Mouse (Mus musculus): Measurements from ENCODE around the gene Fbxl8.

GRCm38 (mm10) chr8:105268342-105269074 lies 4.1 kb downstream of the Fbxl8 start:
- TF ChIP-seq CTCF (IDR thresholded peaks at IDR 0.05; ENCODE audit: control insufficient read depth, insufficient read depth, insufficient replicate concordance, low read depth, low read length): no peak
- TF ChIP-seq POLR2A (IDR thresholded peaks at IDR 0.05; ENCODE audit: control insufficient read depth, low read depth, low read length): no peak

Data from testis, adult 2 months (tissue).